Mouse (Mus musculus) liver, embryonic 16.5 days (tissue): Measurements from ENCODE around the gene Bpgm. TPM values are rescaled to one million over a fixed set of nuclear protein-coding genes. Genes with fewer than 3 reads are reported as not detected.
A peak's percentile ranks its signal among the peaks of the same experiment; 100 is the strongest.

Experiments
- ATAC-seq: fragments of 200-750 bp; cut with Nextera tagmentation; 2 replicates; pipeline ENCODE4 v1.8.0; 2017; ENCODE audit warnings: low read depth, mild to moderate bottlenecking, moderate number of reproducible peaks, moderate library complexity
- H3K27ac ChIP-seq: fragments of 300-500 bp; sonication (generic); 2 replicates; pipeline ENCODE4 v1.5.1; 2014; ENCODE audit warnings: mild to moderate bottlenecking, low read length
- H3K27me3 ChIP-seq: fragments of 300-500 bp; sonication (generic); 2 replicates; pipeline ENCODE4 v1.6.1; 2014; ENCODE audit warnings: low read depth, low read length, mixed read lengths; ENCODE audit not compliant: control insufficient read depth, insufficient read depth
- H3K36me3 ChIP-seq: fragments of 300-500 bp; sonication (generic); 2 replicates; pipeline ENCODE4 v1.6.1; 2014; ENCODE audit warnings: mild to moderate bottlenecking; ENCODE audit not compliant: control insufficient read depth, insufficient read depth
- H3K4me1 ChIP-seq: fragments of 300-500 bp; sonication (generic); 2 replicates; pipeline ENCODE4 v1.6.1; 2014; ENCODE audit warnings: low read depth, low read length, mixed read lengths; ENCODE audit not compliant: control insufficient read depth
- H3K4me2 ChIP-seq: fragments of 300-500 bp; sonication (generic); 2 replicates; pipeline ENCODE4 v1.6.1; 2014; ENCODE audit warnings: low read depth, low read length, mixed read lengths
- H3K4me3 ChIP-seq: fragments of 300-500 bp; sonication (generic); 2 replicates; pipeline ENCODE4 v1.5.1; 2014; ENCODE audit warnings: low read depth, mild to moderate bottlenecking, low read length
- H3K9ac ChIP-seq: fragments of 300-500 bp; sonication (generic); 2 replicates; pipeline ENCODE4 v1.6.1; 2014; ENCODE audit warnings: low read depth, low read length
- H3K9me3 ChIP-seq: fragments of 300-500 bp; sonication (generic); replicated peaks from 2 replicates; pipeline ENCODE4 v1.6.1; 2016; ENCODE audit warnings: low read length; ENCODE audit not compliant: control insufficient read depth
- WGBS: fragments of 180-500 bp; shearing (Covaris S2); extraction: QIAGEN DNeasy Blood & Tissue Kit; methylation state at CpG from one replicate; pipeline ENCODE4 v1.1.7; 2014; ENCODE audit not compliant: insufficient replicate concordance; 5-methylcytosine and 5-hydroxymethylcytosine counted together
- polyA plus RNA-seq: library from polyadenylated mRNA; unstranded; fragments of >200 nt; fragmentation: Nextera tagmentation; extraction: Ambion mirVana; gene quantifications from 2 replicates; pipeline ENCODE4 v1.2.1, GENCODE M21; 2015

The Bpgm gene
- polyA plus RNA-seq, 1 experiment from 2014 or later, result 223 TPM

- no peak overlapping the region for H3K27ac ChIP-seq
These were observed 15.4 kb upstream of the Bpgm start for GRCm38 (mm10) chr6:34460651-34461050.

GRCm38 (mm10) chr6:34463582-34463981 lies 12.4 kb upstream of the Bpgm start:
- Histone ChIP-seq H3K27ac (no peak overlapping the region), H3K27me3 (0 out of 2 replicates have a peak, but pooled peaks cover 2% of the 10 kb centered on the region), H3K9me3 (no peaks in the 10 kb centered on the region), H3K9ac (no peak overlapping the region), H3K36me3 (no peaks in the 10 kb centered on the region), H3K4me3 (no peak overlapping the region), H3K4me1 (no peaks in the 10 kb centered on the region), H3K4me2 (no peak overlapping the region)
- ATAC-seq, result no peak
- WGBS, result 82% methylated on average over 4 of the region's 4 CpGs

More at GRCm38 (mm10) chr6:34460651-34461050, 15.4 kb upstream of the Bpgm start:
- H3K4me1 ChIP-seq, result no peaks in the 10 kb centered on the region
- no peaks in the 10 kb centered on the region for H3K36me3 ChIP-seq
- no peaks in the 10 kb centered on the region; the same call in 1 of the 2 replicates for H3K27me3 ChIP-seq
- H3K9ac ChIP-seq, result no peak overlapping the region
- no peak overlapping the region for H3K4me3 ChIP-seq
- no peaks in the 10 kb centered on the region for H3K9me3 ChIP-seq
- no peak overlapping the region for H3K4me2 ChIP-seq
- WGBS, result 36% methylated on average over 4 of the region's 4 CpGs
- no peak for ATAC-seq

- WGBS, result 27% methylated on average over 12 of the region's 12 CpGs
- H3K9me3 ChIP-seq, result no peaks in the 10 kb centered on the region
- peak overlapping the region; percentile 55 for H3K9ac ChIP-seq
- peak overlapping the region; percentile 96 for H3K27ac ChIP-seq
- peak; percentile 74 for ATAC-seq
- peak overlapping the region; percentile 24 for H3K4me3 ChIP-seq
- no peaks in the 10 kb centered on the region for H3K36me3 ChIP-seq
- peak overlapping the region; percentile 40 for H3K4me2 ChIP-seq
- H3K27me3 ChIP-seq, result 0 out of 2 replicates have a peak, but pooled peaks cover 2% of the 10 kb centered on the region
- peaks cover 44% of the 10 kb centered on the region for H3K4me1 ChIP-seq
These were observed 4.4 kb upstream of the Bpgm start for GRCm38 (mm10) chr6:34471434-34472110.

- H3K4me3 ChIP-seq, result no peak overlapping the region
- peak; percentile 5; the same call in 1 of the 2 replicates for ATAC-seq
- H3K27me3 ChIP-seq, result no peaks in the 10 kb centered on the region
- H3K27ac ChIP-seq, result peak overlapping the region; percentile 83
- H3K36me3 ChIP-seq, result no peaks in the 10 kb centered on the region
- WGBS, result 37% methylated on average over 1 of the region's 1 CpGs
- H3K4me1 ChIP-seq, result peaks cover 55% of the 10 kb centered on the region
- H3K4me2 ChIP-seq, result 0 out of 2 replicates have a peak overlapping the region, but pooled peaks have one; percentile 16
- H3K9ac ChIP-seq, result peak overlapping the region; percentile 15; the same call in 1 of the 2 replicates
- H3K9me3 ChIP-seq, result no peaks in the 10 kb centered on the region
These were observed 2.7 kb upstream of the Bpgm start for GRCm38 (mm10) chr6:34473346-34473745.

- Histone ChIP-seq H3K9me3 (no peaks in the 10 kb centered on the region), H3K4me1 (peaks cover 61% of the 10 kb centered on the region), H3K4me2 (no peak overlapping the region), H3K4me3 (no peak overlapping the region), H3K27me3 (no peaks in the 10 kb centered on the region), H3K36me3 (no peaks in the 10 kb centered on the region), H3K9ac (no peak overlapping the region), H3K27ac (peak overlapping the region; percentile 82)
- ATAC-seq, result no peak
- 66% methylated on average over 3 of the region's 3 CpGs for WGBS
These were observed 2.0 kb upstream of the Bpgm start for GRCm38 (mm10) chr6:34474031-34474430.

GRCm38 (mm10) chr6:34475391-34475790 lies 616 bp upstream of the Bpgm start:
- H3K9ac ChIP-seq, result peak overlapping the region; percentile 63
- H3K27ac ChIP-seq, result peak overlapping the region; percentile 82
- H3K27me3 ChIP-seq, result no peaks in the 10 kb centered on the region
- H3K9me3 ChIP-seq, result no peaks in the 10 kb centered on the region
- no peaks in the 10 kb centered on the region for H3K36me3 ChIP-seq
- peak overlapping the region; percentile 48 for H3K4me2 ChIP-seq
- H3K4me3 ChIP-seq, result peak overlapping the region; percentile 80
- ATAC-seq, result no peak
- 3% methylated on average over 6 of the region's 6 CpGs for WGBS
- peaks cover 68% of the 10 kb centered on the region for H3K4me1 ChIP-seq

GRCm38 (mm10) chr6:34478036-34478435 lies 2.0 kb downstream of the Bpgm start:
- Histone ChIP-seq H3K27me3 (no peaks in the 10 kb centered on the region), H3K4me2 (peak overlapping the region; percentile 42), H3K36me3 (no peaks in the 10 kb centered on the region), H3K9me3 (no peaks in the 10 kb centered on the region), H3K27ac (peak overlapping the region; percentile 75), H3K4me1 (peaks cover 58% of the 10 kb centered on the region), H3K4me3 (peak overlapping the region; percentile 54), H3K9ac (no peak overlapping the region; the same call in 1 of the 2 replicates)
- WGBS, result 92% methylated on average over 7 of the region's 7 CpGs
- ATAC-seq, result no peak

GRCm38 (mm10) chr6:34478677-34479360 lies 2.8 kb downstream of the Bpgm start:
- Histone ChIP-seq H3K9ac (peak overlapping the region; percentile 50), H3K27ac (peak overlapping the region; percentile 75), H3K4me1 (peaks cover 54% of the 10 kb centered on the region), H3K27me3 (no peaks in the 10 kb centered on the region), H3K9me3 (no peaks in the 10 kb centered on the region), H3K36me3 (no peaks in the 10 kb centered on the region), H3K4me2 (peak overlapping the region; percentile 42), H3K4me3 (peak overlapping the region; percentile 54)
- WGBS, result 32% methylated on average over 6 of the region's 6 CpGs
- ATAC-seq, result peak; percentile 25

GRCm38 (mm10) chr6:34479531-34479930 lies 3.5 kb downstream of the Bpgm start:
- Histone ChIP-seq H3K4me2 (peak overlapping the region; percentile 42), H3K27ac (no peak overlapping the region; the same call in 1 of the 2 replicates), H3K4me3 (peak overlapping the region; percentile 54), H3K9ac (peak overlapping the region; percentile 50; the same call in 1 of the 2 replicates), H3K4me1 (peaks cover 50% of the 10 kb centered on the region), H3K36me3 (no peaks in the 10 kb centered on the region), H3K27me3 (no peaks in the 10 kb centered on the region), H3K9me3 (no peaks in the 10 kb centered on the region)
- ATAC-seq, result no peak
- 36% methylated on average over 8 of the region's 8 CpGs for WGBS
